Mouse (Mus musculus): ENCODE results near the gene Ascc2. TPM values are rescaled to one million over a fixed set of nuclear protein-coding genes. Genes with fewer than 3 reads are reported as not detected.
A peak's percentile ranks its signal among the peaks of the same experiment; 100 is the strongest.
"Not testable (repeated sequence)": the region's sequence is repeated elsewhere in the genome, so short reads cannot be mapped to it uniquely, and the experiment has no call there.

Gene Ascc2
- total RNA-seq, 2 experiments from 2014 or later: 22.2 to 25.8 TPM

- no peak for DNase-seq
These were observed 47.5 kb downstream of the Ascc2 start for GRCm38 (mm10) chr11:4685071-4685470.

GRCm38 (mm10) chr11:4685510-4685909 lies 48.0 kb downstream of the Ascc2 start:
- DNase-seq: no peak

- DNase-seq: no peak
These were observed 49.5 kb downstream of the Ascc2 start for GRCm38 (mm10) chr11:4687027-4687426.

GRCm38 (mm10) chr11:4687874-4688273 lies 50.3 kb downstream of the Ascc2 start:
- no peak for DNase-seq

GRCm38 (mm10) chr11:4688632-4689380 lies 51.3 kb downstream of the Ascc2 start:
- no peak for DNase-seq

- DNase-seq: no peak
These were observed 52.8 kb downstream of the Ascc2 start for GRCm38 (mm10) chr11:4690353-4690752.

GRCm38 (mm10) chr11:4691213-4691612 lies 53.7 kb downstream of the Ascc2 start:
- peak in 1 of 2 experiments; percentile 39 for DNase-seq

GRCm38 (mm10) chr11:4692162-4692561 lies 54.6 kb downstream of the Ascc2 start:
- no peak for DNase-seq

GRCm38 (mm10) chr11:4697043-4697983 lies 59.8 kb downstream of the Ascc2 start:
- DNase-seq: peak; percentile 72 to 74

- no peak for DNase-seq
These were observed 63.2 kb downstream of the Ascc2 start for GRCm38 (mm10) chr11:4700726-4701125.

- no peak for DNase-seq
These were observed 66.1 kb downstream of the Ascc2 start for GRCm38 (mm10) chr11:4703688-4704071.

- DNase-seq: peak; percentile 88 to 90
These were observed 66.8 kb downstream of the Ascc2 start, which contains the start of the genes Uqcr10 and Zmat5 for GRCm38 (mm10) chr11:4704072-4704964. Uqcr10 (minus strand) TSS chr11:4704342. Zmat5 (plus strand) TSS chr11:4704678.

- no peak for DNase-seq
These were observed 67.6 kb downstream of the Ascc2 start for GRCm38 (mm10) chr11:4705178-4705577.

GRCm38 (mm10) chr11:4710188-4710587 lies 72.6 kb downstream of the Ascc2 start:
- DNase-seq: not testable (repeated sequence)

- no peak for DNase-seq
These were observed 75.3 kb downstream of the Ascc2 start for GRCm38 (mm10) chr11:4712822-4713221.

GRCm38 (mm10) chr11:4714727-4715126 lies 77.2 kb downstream of the Ascc2 start:
- no peak for DNase-seq

GRCm38 (mm10) chr11:4715596-4715995 lies 78.0 kb downstream of the Ascc2 start:
- no peak for DNase-seq

- DNase-seq: no peak
These were observed 79.1 kb downstream of the Ascc2 start for GRCm38 (mm10) chr11:4716530-4717236.

- no peak for DNase-seq
These were observed 81.0 kb downstream of the Ascc2 start for GRCm38 (mm10) chr11:4718548-4718947.

GRCm38 (mm10) chr11:4719961-4720360 lies 82.4 kb downstream of the Ascc2 start:
- no peak for DNase-seq

GRCm38 (mm10) chr11:4720393-4720792 lies 82.8 kb downstream of the Ascc2 start:
- no peak for DNase-seq

Data from layer of hippocampus, postnatal 36 days (tissue).